Mouse (Mus musculus): Measurements from ENCODE around the gene Sept4. TPM values are rescaled to one million over a fixed set of nuclear protein-coding genes. Genes with fewer than 3 reads are reported as not detected.
A peak's percentile ranks its signal among the peaks of the same experiment; 100 is the strongest.

Sept4 gene
- polyA plus RNA-seq, 1 experiment from 2014 or later, result 11.2 TPM

GRCm38 (mm10) chr11:87616790-87617474 is 48.2 kb downstream of the Sept4 start, which contains the start of gene Hsf5:
Hsf5 (plus strand) TSS chr11:87617164.
- Histone ChIP-seq H3K27ac (no peak within 1 kb of the TSS), H3K9me3 (peaks cover 10% of the 10 kb centered on the region), H3K36me3 (peaks cover 94% of the 10 kb centered on the region), H3K4me1 (replicated peaks) (no peaks in the 10 kb centered on the region), H3K4me3 (no peak within 1 kb of the TSS), H3K27me3 (ENCODE audit: insufficient read depth, poor library complexity, severe bottlenecking) (no peaks in the 10 kb centered on the region)
- DNase-seq (ENCODE audit: low spot score), result no peak
- WGBS, result 90% methylated on average over 69 of the region's 69 CpGs

GRCm38 (mm10) chr11:87617606-87618005 is 48.9 kb downstream of the Sept4 start:
- no peaks in the 10 kb centered on the region for H3K4me1 ChIP-seq (replicated peaks)
- no peaks in the 10 kb centered on the region for H3K27me3 ChIP-seq (ENCODE audit: insufficient read depth, poor library complexity, severe bottlenecking)
- peaks cover 92% of the 10 kb centered on the region for H3K36me3 ChIP-seq
- no peak for DNase-seq (ENCODE audit: low spot score)
- no peak overlapping the region for H3K27ac ChIP-seq
- H3K4me3 ChIP-seq, result no peak overlapping the region
- WGBS, result 93% methylated on average over 32 of the region's 32 CpGs
- peaks cover 10% of the 10 kb centered on the region for H3K9me3 ChIP-seq

GRCm38 (mm10) chr11:87623160-87623559 is 54.5 kb downstream of the Sept4 start:
- no peaks in the 10 kb centered on the region for H3K9me3 ChIP-seq
- no peak overlapping the region for H3K27ac ChIP-seq
- 82% methylated on average over 4 of the region's 4 CpGs for WGBS
- H3K27me3 ChIP-seq (ENCODE audit: insufficient read depth, poor library complexity, severe bottlenecking), result no peaks in the 10 kb centered on the region
- no peak for DNase-seq (ENCODE audit: low spot score)
- H3K4me1 ChIP-seq (replicated peaks), result no peaks in the 10 kb centered on the region
- peaks cover 78% of the 10 kb centered on the region for H3K36me3 ChIP-seq
- no peak overlapping the region for H3K4me3 ChIP-seq

- H3K27ac ChIP-seq, result no peak overlapping the region
- 40% methylated on average over 10 of the region's 10 CpGs for WGBS
These were observed 61.2 kb downstream of the Sept4 start for GRCm38 (mm10) chr11:87629859-87630258.

GRCm38 (mm10) chr11:87638793-87639192 is 70.1 kb downstream of the Sept4 start:
- no peak for DNase-seq (ENCODE audit: low spot score)
- H3K27ac ChIP-seq, result peak overlapping the region; percentile 87
- peak overlapping the region; percentile 50 for H3K4me3 ChIP-seq
- peaks cover 12% of the 10 kb centered on the region for H3K4me1 ChIP-seq (replicated peaks)
- H3K9me3 ChIP-seq, result no peaks in the 10 kb centered on the region
- 10% methylated on average over 2 of the region's 2 CpGs for WGBS
- H3K27me3 ChIP-seq (ENCODE audit: insufficient read depth, poor library complexity, severe bottlenecking), result no peaks in the 10 kb centered on the region
- H3K36me3 ChIP-seq, result 0 out of 2 replicates have a peak, but pooled peaks cover 4% of the 10 kb centered on the region

More at GRCm38 (mm10) chr11:87629859-87630258, 61.2 kb downstream of the Sept4 start:
- H3K9me3 ChIP-seq, result no peaks in the 10 kb centered on the region
- no peak overlapping the region for H3K4me3 ChIP-seq
- H3K27me3 ChIP-seq (ENCODE audit: insufficient read depth, poor library complexity, severe bottlenecking), result no peaks in the 10 kb centered on the region
- no peaks in the 10 kb centered on the region for H3K4me1 ChIP-seq (replicated peaks)
- peak; percentile 35 for DNase-seq (ENCODE audit: low spot score)
- peaks cover 19% of the 10 kb centered on the region for H3K36me3 ChIP-seq

GRCm38 (mm10) chr11:87639206-87639605 is 70.5 kb downstream of the Sept4 start:
- DNase-seq (ENCODE audit: low spot score), result peak; percentile 78
- peak overlapping the region; percentile 50 for H3K4me3 ChIP-seq
- peak overlapping the region; percentile 87 for H3K27ac ChIP-seq
- no peaks in the 10 kb centered on the region for H3K27me3 ChIP-seq (ENCODE audit: insufficient read depth, poor library complexity, severe bottlenecking)
- 0 out of 2 replicates have a peak, but pooled peaks cover 4% of the 10 kb centered on the region for H3K36me3 ChIP-seq
- no peaks in the 10 kb centered on the region for H3K9me3 ChIP-seq
- 1% methylated on average over 29 of the region's 29 CpGs for WGBS
- peaks cover 12% of the 10 kb centered on the region for H3K4me1 ChIP-seq (replicated peaks)

Other genes starting within 250 kb of the Sept4 start
- 5.4 and 9.2 TPM in 2 replicates for gene Ppm1e, start 209.9 kb upstream of the Sept4 start, polyA plus RNA-seq (2016; fragmentation: Nextera tagmentation; extraction: Ambion mirVana)
- 12.3 and 13.6 TPM in 2 replicates for gene Rad51c, start 163.9 kb upstream of the Sept4 start, polyA plus RNA-seq (2016; fragmentation: Nextera tagmentation; extraction: Ambion mirVana)
- not detected in 2 replicates for gene Tex14, start 163.8 kb upstream of the Sept4 start, polyA plus RNA-seq (2016; fragmentation: Nextera tagmentation; extraction: Ambion mirVana)
- gene Gm11492, start 2.2 kb upstream of the Sept4 start, polyA plus RNA-seq (2016; fragmentation: Nextera tagmentation; extraction: Ambion mirVana), result not detected in 2 replicates
- gene Mtmr4, start 23.3 kb downstream of the Sept4 start, polyA plus RNA-seq (2016; fragmentation: Nextera tagmentation; extraction: Ambion mirVana), result 68.8 and 70.5 TPM in 2 replicates
- 0.39 and 0.46 TPM in 2 replicates for gene Hsf5, start 48.3 kb downstream of the Sept4 start, polyA plus RNA-seq (2016; fragmentation: Nextera tagmentation; extraction: Ambion mirVana)
- 0.90 and 1.2 TPM in 2 replicates for gene Rnf43, start 93.8 kb downstream of the Sept4 start, polyA plus RNA-seq (2016; fragmentation: Nextera tagmentation; extraction: Ambion mirVana)
- gene Supt4a, start 168.6 kb downstream of the Sept4 start, polyA plus RNA-seq (2016; fragmentation: Nextera tagmentation; extraction: Ambion mirVana), result 178 and 184 TPM in 2 replicates
- gene Tspoap1, start 191.6 kb downstream of the Sept4 start, polyA plus RNA-seq (2016; fragmentation: Nextera tagmentation; extraction: Ambion mirVana), result 7.8 and 10.5 TPM in 2 replicates
- 2.8 and 5.0 TPM in 2 replicates for gene Mpo, start 224.7 kb downstream of the Sept4 start, polyA plus RNA-seq (2016; fragmentation: Nextera tagmentation; extraction: Ambion mirVana)

Data from hindbrain, embryonic 10.5 days (tissue).